Mouse (Mus musculus) monocyte, adult 2 months (primary cell): ENCODE results near the gene Olfr509.
"Not testable (repeated sequence)": the region's sequence is repeated elsewhere in the genome, so short reads cannot be mapped to it uniquely, and the experiment has no call there.

ENCODE experiments used
- DNase-seq, 2 experiments: peaks; one replicate each; pipeline ENCODE4 v3.0.0; 2022; ENCODE audit warnings: low spot score in 2 of 2, low read depth in 1 of 2

The Olfr509 gene

GRCm38 (mm10) chr7:108651806-108652205 lies at the start of gene Olfr509:
Gene Olfr509 (minus strand): TSS chr7:108651906.
- DNase-seq, result no peak

- DNase-seq, result no peak
Observed at GRCm38 (mm10) chr7:108678886-108679285, 27.2 kb upstream of the Olfr509 start.

GRCm38 (mm10) chr7:108671058-108671457 lies 19.4 kb upstream of the Olfr509 start:
- no peak for DNase-seq

GRCm38 (mm10) chr7:108666118-108666517 lies 14.4 kb upstream of the Olfr509 start, which contains the start of gene Olfr510:
Gene Olfr510 (plus strand): TSS chr7:108666418.
- no peak for DNase-seq

- no peak for DNase-seq
Observed at GRCm38 (mm10) chr7:108662419-108662818, 10.7 kb upstream of the Olfr509 start.

GRCm38 (mm10) chr7:108629694-108630093 lies 22.0 kb downstream of the Olfr509 start, which contains the start of gene Olfr508:
Gene Olfr508 (plus strand): TSS chr7:108629994.
- DNase-seq, result no peak

- DNase-seq, result no peak
Observed at GRCm38 (mm10) chr7:108621514-108621913, 30.2 kb downstream of the Olfr509 start, which contains the start of gene Olfr507. Gene Olfr507 (plus strand): TSS chr7:108621814.

- DNase-seq, result not testable (repeated sequence)
Observed at GRCm38 (mm10) chr7:108616781-108617180, 34.9 kb downstream of the Olfr509 start.

- DNase-seq, result no peak
Observed at GRCm38 (mm10) chr7:108614110-108614509, 37.6 kb downstream of the Olfr509 start.

GRCm38 (mm10) chr7:108610487-108610886 lies 41.2 kb downstream of the Olfr509 start, which contains the start of gene Olfr506:
Gene Olfr506 (plus strand): TSS chr7:108610787.
- DNase-seq, result no peak

- not testable (repeated sequence) for DNase-seq
Observed at GRCm38 (mm10) chr7:108601916-108602315, 49.8 kb downstream of the Olfr509 start.
